Mouse (Mus musculus) mature B cell (primary cell): ENCODE data around the gene Ccdc124.
"Not testable (repeated sequence)": the region's sequence is repeated elsewhere in the genome, so short reads cannot be mapped to it uniquely, and the experiment has no call there.

Source experiments
- in situ Hi-C: fragments of 300-500 bp; cut with MboI; formaldehyde crosslinking; loops from 2 replicates; pipeline ENCODE4 v1.14.3; 2019

Ccdc124 gene

DNA sequence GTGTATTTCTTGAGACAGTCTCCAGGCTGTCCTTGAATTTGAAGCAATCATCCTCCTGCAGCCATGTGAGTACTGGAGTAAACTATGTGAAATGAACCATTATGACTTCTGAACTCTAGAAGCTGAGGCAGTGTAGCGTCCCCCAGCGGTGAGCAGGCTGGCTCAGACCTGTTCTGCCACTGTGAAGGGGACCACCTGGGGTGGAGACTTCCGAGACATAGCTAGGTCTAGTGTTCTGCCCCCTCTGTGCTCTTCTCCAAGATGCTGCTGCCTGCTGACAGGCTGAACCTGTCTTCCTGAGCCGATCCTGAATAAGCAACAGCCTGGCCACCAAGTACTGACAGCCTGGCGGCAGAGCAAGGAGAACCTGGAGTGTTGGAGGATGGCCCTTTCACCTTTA, 28.6 kb downstream of the Ccdc124 start:
- in situ Hi-C loops = loop anchor here (10.0 kb wide), 1 partner anchor 130 kb away; the partner anchor contains the start of gene Gm3336

DNA sequence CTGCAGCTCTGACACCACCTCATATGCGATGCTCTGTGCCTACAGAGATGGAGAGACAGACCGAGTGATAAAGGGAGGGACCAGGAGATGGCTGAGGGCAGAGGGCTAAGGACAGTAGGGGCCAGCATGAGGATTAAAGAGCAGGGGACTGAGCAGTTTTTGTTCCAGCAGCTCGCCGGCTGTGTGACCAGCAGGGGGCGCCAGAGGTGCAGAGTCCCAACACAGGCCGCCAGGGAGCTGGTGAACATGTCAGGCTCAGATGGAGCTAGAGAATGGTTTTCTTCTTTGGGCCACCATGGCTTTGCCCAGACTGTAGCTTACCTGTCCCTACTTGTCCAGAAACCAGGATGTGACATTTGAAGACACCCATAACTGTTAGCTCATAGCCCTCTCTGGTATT, 29.2 kb downstream of the Ccdc124 start:
- in situ Hi-C loops = loop anchor here (10.0 kb wide), 1 partner anchor 130 kb away; the partner anchor contains the start of gene Gm3336

DNA sequence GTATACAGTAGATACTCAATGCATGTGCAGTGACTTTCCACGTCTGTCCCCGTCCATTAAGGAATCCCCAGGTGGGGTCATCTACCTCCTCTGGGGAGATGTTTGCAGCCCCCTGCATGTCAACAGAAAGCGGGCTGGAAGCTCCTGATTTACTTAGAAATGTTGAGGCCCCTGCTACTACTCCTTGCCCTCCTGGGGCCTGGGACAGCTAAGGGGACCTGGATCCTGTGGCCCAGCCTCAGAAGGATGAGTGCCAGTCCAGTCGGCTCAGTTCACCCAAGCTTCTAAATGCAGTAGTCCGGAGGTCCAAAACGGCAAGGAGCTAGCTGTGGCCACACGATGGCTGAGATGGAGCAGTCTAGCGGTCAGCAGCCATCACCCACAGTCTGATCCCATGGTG, 29.8 kb downstream of the Ccdc124 start:
- in situ Hi-C loops = loop anchor here (10.0 kb wide), 1 partner anchor 129 kb away; the partner anchor contains the start of gene Gm3336

DNA sequence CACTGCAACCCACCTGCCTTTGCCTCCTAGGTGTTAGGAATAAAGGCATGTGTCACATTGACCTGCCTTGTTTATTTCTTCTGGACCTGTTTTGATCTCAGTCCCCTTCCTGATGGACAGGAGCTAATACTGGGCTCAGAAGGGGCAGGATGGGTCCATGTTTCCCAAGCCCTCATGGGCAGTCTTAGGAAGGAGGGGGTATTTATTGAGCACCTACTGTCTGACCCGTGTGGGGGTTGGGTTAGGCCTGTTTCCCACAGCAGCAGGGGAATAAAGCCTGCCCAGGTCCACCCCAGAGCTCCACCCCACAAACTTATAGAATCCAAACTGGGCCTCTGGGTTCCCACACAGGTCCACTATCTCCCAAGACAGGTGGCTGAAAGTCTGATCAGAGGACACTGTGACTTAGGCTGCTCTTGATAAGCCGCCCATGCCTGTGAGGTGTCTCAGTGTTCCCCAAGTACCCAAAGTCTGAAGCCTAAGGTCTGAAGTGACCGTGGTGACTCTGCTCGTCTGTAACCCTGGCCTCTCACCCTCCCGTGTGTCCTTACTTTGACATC, 30.4 kb downstream of the Ccdc124 start:
- in situ Hi-C loops = loop anchor here (10.0 kb wide), 1 partner anchor 128 kb away; the partner anchor contains the start of gene Gm3336

DNA sequence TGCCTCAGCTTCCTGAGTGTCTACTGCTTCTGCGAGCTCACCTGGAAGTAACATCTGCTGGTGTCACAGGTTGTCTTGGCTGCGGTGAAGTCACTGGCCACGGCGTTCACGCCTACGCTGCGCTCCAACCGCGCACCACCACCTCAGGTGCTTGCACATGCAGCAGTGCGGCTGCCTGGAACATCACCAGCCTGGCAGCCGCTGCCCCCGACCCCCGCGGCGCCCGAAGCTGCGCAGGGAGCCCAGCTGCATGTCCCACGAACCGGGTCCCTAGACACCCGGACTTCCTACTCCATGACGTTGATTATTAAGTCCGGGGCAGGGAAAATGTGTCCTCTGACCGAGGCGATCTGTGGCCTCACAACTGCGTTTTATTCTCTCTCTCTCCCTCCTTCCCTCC, 31.3 kb downstream of the Ccdc124 start:
- in situ Hi-C loops = loop anchor here (10.0 kb wide), 1 partner anchor 128 kb away; the partner anchor contains the start of gene Gm3336

DNA sequence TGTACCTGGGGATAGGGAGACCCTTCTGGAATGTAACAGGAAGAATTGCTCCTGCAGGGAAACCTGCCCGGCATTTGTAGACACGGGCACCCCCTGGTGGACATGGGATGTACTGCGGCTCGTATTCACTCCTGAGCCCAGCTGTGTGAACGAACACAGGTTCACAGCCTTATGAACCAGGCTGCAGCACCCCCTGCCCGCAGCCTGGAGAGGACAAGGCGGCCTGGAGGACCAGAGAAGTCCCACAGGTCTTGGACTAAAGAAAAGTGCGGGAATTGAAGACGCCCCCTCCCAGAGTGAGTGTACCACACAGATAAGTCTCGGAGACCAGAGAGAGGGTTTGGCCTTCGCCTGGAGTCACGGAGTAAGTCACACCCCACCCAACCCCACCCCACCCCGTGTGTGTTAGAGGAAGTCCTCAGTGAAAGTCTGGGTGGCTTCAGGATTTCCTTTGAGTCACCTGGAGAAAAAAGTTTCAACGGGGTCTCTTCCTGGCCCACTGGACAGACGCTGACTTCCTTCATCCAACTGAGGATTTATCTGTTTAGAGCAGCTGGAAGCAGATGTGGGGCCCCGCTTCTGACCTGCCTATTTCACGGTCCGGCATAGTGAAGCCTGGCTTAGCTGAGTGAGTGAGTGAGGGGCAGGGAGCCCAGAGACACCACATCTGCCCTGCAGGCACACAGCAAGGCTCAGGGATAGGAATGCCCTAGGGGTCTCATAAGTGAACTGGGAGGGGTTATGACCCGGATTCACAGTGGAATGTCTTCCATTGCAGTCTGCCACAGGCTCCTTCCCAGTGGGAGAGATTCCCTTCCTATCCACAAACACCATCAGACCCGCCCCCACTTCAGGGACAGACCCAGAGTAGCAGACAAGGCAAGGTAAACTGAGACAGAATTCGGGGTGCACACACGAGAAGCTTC, 32.3 kb downstream of the Ccdc124 start:
- in situ Hi-C loops = loop anchor here (10.0 kb wide), 1 partner anchor 127 kb away; the partner anchor contains the start of gene Gm3336

DNA sequence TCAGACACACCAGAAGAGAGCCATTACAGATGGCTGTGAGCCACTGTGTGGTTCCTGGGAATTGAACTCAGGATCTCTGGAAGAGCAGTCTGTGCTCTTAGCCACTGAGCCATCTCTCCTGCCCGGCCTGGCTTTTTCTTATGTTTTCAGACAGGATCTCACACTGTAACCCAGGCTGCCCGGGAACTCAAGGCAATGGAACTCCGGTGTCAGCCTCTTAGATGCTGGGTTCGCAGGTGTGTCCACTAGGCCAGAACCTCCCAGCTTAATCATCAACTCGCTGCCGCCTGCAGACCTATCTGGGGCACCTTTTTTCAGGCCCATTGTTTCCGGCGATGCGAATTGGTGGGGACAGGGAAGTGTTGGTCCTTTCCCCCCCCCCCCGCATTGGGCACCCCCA, 33.1 kb downstream of the Ccdc124 start:
- in situ Hi-C loops = loop anchor here (10.0 kb wide), 1 partner anchor 126 kb away; the partner anchor contains the start of gene Gm3336

DNA sequence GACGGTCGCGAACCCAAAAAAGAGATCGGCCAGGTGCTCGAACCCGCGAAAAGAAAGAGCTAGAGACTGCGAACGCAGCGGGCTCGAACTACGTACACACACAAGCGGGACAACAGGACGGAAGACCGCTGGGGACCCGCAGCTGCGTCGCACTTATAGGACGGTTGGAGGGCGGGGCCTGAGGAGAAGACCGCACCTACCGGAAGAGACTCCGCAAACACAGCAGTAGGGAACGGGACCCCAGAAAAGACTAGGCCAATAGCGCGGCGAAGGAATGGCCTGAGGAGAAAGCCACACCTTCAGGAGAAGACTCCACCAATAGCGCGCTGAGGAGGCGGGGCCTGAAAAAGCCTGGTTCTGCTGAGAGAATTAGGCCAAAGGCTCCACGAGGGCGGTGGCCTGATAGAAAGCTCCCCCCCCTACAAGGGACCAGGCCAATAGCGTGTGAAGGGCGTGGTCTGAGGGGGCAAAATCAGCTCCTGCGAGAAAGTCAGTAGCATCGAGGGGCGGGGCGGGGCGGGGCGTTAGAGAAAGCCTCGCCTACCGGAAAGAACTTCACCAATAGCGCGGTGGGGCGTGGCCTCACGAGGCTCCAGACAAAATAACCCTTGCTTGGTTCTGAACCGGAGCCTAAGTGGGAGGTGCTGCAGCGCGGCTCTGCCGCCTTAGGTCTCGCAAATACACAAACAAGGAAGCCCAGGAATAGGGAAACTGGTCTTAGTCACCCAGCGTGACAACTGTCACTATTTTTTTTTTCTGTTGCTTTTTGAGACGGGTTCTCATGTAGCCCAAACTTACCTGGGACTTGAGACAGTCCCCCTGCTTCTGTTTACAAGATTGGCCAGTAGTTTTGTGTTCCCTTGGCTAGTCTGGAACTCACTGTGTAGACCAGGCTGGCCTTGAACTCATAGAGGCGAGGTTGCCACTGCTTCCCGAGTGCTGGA, 34.1 kb downstream of the Ccdc124 start, which contains the start of gene Arrdc2:
Arrdc2 (minus strand) TSS at position 313 of the 944 bp plus-strand sequence.
- in situ Hi-C loops = loop anchor here (10.0 kb wide), 1 partner anchor 125 kb away; the partner anchor contains the start of gene Gm3336

DNA sequence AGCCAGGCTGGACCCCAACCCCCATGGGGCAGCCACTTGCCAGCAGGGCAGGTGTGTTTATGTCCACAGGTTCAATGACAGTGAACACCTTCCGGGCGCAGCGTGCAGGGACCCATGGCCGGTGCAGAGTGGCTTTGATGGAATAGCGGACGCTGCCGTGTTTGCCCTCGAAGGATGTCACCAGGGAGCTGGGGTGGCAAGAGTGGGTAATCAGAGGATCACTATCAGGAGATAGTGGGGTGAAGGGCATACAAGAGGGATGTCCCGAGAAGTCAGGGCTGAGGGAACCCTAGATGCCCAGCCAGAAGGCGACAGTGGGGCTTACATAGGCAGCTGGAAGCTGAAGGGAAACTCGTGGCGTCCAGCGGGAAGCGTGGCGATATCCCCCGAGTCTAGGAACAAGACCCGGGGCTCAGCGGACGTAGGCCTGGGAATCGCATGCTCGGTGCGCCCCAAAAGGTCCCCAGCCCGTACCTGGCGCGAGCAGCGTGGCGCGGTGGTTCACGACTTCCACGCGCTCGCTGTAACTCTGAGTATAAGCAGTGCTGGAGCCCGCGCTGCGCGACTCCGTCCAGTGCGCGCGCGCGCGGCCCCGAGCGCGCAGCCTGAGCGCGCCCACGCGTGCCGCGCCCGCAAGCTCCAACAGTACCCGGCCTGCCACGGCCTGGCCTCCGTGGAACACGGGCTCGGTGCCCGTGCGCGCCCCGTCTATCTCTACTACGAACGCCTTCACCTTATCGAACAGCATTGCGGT, 34.9 kb downstream of the Ccdc124 start:
- in situ Hi-C loops = no loop called here

DNA sequence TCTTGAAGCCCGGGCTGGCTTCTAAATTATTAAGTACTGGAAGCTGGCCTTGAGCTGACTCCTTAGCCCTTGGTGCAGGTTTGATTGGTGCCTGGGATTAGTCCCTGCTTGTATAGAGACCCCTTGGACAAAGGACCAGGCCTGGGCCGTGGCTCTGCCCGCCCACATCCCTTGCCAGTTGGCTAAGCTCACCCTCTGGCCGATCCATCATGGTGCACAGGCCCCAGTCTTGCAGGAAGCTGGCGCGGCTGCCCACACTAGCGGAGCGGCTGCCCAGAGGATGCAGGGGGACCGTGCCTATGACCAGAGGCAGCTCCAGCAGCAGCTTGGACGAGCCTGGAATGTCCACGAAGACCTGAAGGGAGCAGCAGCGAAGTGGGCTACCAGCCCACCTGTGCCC, 37.1 kb downstream of the Ccdc124 start:
- in situ Hi-C loops = no loop called here

DNA sequence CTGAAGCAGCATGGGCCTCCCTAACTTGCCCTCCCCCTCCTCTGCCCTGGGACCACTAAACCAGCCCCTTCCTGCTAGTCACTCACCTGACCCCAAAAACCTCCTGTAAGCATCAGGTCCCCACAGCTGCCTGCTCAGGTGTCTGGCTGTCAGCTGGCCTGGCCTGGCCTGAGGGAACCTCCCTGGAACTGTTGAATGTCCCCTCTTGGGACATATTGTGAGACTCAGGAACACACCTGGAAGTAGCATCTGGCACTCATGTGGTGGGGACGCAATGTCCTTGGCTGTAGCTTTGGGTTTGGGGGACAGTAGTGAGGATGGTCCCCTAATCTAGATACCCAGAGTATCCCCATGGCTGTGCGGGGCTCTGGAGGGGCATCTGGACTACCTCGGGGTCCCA, 39.7 kb downstream of the Ccdc124 start:
- in situ Hi-C loops = no loop called here

DNA sequence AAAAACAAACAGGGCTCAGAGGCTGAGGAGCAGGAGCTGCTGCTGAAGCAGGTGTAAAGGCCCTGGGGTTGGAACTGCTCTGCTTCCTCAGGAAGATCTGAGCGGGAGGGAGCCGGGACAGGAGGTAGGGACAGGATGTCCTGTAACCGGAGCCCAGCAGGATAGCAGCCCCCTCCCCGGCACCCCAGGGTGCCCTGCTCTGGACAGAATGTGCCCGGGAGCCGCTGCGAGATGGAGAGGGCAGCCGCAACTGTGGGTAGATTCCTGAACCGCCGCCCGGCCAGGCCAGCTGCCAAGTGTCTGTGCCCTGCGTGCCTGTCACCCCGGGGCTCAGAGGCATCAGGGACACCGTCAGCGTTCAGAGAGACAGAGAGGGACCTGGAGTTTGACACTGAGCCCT, 40.2 kb downstream of the Ccdc124 start:
- in situ Hi-C loops = no loop called here

DNA sequence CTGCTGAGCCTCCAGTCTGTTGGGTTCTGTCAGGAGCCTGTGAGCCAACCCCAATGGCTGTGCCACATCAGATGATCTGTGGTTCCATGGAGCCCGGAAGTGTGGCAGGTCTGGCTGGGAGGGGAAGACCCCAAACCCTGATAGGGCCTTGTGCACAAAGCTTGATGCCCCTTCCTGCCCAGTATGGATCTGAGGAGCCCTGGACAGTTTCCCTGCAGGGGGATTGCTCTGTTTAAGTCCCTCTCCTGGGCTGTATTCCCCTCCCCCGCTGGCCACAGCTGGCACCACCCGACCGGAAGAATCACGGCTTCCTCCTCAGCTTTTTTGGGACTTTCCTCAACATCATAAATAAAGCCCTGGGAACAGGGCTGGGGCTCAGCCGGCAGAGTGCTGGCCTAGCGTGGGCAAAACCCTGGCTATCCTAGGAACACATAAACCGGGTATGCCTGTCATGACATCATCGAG, 40.7 kb downstream of the Ccdc124 start:
- in situ Hi-C loops = no loop called here

DNA sequence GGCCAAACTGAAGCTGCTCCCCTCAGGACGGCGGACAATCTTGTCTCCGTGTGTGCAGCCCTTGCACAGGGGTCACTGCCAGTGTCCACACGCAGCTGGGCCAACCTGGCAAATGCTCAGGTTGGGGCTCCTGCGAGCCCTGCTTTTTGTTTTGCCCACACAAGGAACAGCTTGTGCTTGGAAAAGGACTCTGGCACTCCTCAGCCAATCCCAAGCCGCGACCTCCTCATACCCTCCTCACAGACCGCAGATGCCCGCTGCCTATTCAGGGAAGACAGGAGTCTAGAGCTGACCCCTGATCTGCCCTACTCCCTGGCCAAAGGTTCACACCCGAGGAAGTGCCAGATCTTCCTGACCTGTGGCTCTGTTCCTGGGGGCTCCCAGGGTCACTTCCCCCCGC, 41.4 kb downstream of the Ccdc124 start:
- in situ Hi-C loops = no loop called here

DNA sequence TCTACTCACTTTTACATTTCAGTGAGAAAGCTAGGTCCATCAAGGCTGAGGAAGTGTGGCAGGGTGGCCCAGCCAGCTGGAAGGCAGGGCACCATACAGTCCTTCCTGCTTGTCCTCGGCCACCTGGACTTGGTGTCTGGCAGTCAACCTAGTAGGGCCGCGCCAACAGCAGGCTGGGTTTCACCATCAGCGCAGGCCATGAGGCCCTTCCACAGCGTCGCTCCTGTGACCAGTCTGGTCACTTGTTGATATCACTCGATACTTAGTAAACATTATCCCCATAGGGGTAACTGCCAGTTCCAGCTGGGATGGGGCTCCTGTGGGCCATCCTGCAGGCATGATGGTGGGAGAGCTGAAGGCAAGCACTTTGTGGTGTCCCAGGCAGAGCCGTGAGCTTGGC, 42.2 kb downstream of the Ccdc124 start:
- in situ Hi-C loops = no loop called here

DNA sequence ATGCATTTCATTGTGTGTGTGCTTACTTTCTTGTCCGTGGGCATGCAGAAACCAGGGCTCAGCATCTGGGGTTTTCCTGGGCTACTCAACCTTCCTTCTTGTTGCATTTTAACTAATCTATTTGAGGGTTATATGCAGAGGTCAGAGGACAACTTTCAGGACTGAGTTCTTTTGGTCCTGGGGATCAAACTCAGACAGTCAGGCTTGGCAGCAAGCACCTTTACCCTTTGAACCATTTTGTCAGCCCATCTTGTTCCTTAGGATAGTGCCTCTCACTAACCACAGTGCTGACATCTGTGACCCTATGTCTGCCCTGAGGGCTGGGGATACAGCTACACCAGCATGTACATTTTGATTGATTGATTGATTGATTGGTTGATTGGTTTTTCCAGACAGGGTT, 45.9 kb downstream of the Ccdc124 start:
- in situ Hi-C loops = no loop called here

DNA sequence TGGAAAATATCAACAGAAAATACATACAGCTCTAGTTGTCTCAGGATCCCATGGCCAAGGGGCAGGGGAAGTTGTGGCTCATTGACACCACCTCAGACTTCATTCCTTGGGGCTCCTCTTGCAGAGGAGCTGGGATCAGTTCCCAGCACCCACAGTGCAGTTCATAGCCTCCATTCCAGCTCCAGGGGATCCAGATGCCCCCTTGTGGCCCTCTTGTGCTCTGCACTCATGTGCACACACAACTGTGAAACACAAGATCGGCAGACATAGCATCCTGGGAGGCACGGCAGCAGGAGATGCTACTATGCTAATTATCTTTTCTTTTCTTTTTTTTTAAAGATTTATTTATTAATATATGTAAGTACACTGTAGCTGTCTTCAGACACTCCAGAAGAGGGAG, 46.7 kb downstream of the Ccdc124 start:
- in situ Hi-C loops = no loop called here

DNA sequence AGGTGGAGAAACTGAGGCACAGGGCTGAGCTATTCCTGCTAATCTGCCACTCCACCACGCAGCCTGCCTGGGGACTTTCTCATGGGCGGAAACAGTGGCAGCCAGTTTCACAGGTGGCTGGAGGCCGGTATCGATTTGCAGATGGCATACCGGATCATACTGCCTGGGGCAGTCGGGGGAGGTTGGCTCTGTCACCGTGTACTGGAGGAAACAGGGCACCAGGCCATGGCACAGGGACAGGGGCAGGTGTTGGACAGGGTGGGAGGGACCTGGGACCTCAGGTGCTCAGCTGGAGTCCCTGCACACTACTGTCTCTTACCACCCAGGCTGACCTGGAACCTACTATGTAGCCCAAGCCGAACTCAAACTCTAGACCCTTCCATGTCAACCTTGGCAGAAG, 47.9 kb downstream of the Ccdc124 start:
- in situ Hi-C loops = no loop called here

DNA sequence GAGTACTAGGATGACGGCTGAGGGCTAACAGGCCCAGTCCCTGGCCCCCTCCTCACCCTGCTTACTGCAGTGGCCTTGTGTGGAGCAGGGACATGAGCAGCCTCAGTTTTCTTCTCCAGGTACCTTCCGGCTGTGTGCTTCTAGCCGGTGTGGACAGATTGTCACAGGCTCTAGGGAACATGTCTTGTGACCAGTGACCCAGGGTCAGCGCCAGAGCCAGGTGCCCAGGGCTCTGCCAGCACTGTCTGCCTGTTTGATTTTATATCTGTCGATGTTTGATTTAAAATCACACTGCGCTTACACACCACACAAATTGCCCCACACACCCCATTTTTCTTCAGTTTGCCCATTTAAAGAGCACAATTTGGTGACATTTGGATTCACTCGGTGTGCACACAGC, 49.9 kb downstream of the Ccdc124 start:
- in situ Hi-C loops = no loop called here

DNA sequence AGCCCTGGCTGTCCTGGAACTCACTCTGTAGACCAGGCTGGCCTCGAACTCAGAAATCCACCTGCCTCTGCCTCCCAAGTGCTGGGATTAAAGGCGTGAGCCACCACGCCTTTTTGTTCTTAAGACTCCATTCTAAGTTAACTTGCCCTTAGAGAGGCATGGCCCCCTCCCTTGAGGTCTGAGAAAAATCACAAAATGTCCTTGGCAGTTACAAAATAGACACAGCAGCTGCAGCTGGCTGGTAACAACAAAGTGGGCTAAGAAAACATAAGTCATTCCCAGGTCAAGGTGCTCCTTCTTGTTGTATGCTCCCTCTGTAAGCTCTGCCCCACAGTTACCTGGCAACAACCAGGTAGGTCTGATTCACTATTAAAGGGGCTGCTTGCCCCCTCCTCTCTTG, 51.1 kb downstream of the Ccdc124 start:
- in situ Hi-C loops = not testable (repeated sequence)

DNA sequence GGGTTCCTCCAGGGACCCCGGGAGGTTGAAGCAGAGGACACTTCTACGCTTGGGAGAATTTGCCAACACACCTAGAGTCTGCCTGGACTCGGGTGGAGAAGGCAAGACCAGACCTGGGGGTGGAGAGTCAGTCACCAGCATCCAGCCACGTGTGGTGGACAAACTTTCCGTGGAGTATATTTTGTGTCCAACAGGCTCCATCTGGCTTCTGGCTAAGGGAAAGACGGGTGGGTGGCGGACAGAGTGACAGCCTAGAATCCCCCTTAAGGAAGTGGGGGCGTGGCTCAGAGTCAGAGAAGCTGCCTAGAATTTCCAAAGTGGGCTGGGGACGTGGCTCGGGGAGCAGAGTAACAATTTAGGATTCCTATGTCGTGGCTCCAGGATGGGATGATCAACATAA, 51.7 kb downstream of the Ccdc124 start:
- in situ Hi-C loops = no loop called here
